Mouse (Mus musculus): Measurements from ENCODE around the gene Plb1. TPM values are rescaled to one million over a fixed set of nuclear protein-coding genes. Genes with fewer than 3 reads are reported as not detected.

Gene Plb1
- total RNA-seq, 1 experiment, result 3.8 TPM

GRCm38 (mm10) chr5:32291316-32291715 is 58.8 kb downstream of the Plb1 start:
- TF ChIP-seq ZNF384 (IDR thresholded peaks at IDR 0.05; ENCODE audit: low read depth, low read length), result no peak
- no peak for TF ChIP-seq HCFC1 (IDR thresholded peaks at IDR 0.05; ENCODE audit: borderline replicate concordance, insufficient read depth, low read length)
- no peak for TF ChIP-seq MAFK (IDR thresholded peaks at IDR 0.05; ENCODE audit: insufficient read depth, low read depth, low read length)
- no peak for TF ChIP-seq CHD2 (IDR thresholded peaks at IDR 0.05; ENCODE audit: low read depth, low read length)
- no peak for TF ChIP-seq ZC3H11A (IDR thresholded peaks at IDR 0.05; ENCODE audit: borderline replicate concordance, low read depth, low read length)
- H3K4me3 ChIP-seq (ENCODE audit: insufficient read depth in 1 of 2, low read depth in 1 of 2, low read length in 2 of 2, poor library complexity in 1 of 2, severe bottlenecking in 1 of 2), result no peak overlapping the region
- in situ Hi-C loops (cut with MboI; ENCODE audit: low sequenced_read_pairs in 2 of 2, unreplicated experiment in 2 of 2), result no loop called here

DNA sequence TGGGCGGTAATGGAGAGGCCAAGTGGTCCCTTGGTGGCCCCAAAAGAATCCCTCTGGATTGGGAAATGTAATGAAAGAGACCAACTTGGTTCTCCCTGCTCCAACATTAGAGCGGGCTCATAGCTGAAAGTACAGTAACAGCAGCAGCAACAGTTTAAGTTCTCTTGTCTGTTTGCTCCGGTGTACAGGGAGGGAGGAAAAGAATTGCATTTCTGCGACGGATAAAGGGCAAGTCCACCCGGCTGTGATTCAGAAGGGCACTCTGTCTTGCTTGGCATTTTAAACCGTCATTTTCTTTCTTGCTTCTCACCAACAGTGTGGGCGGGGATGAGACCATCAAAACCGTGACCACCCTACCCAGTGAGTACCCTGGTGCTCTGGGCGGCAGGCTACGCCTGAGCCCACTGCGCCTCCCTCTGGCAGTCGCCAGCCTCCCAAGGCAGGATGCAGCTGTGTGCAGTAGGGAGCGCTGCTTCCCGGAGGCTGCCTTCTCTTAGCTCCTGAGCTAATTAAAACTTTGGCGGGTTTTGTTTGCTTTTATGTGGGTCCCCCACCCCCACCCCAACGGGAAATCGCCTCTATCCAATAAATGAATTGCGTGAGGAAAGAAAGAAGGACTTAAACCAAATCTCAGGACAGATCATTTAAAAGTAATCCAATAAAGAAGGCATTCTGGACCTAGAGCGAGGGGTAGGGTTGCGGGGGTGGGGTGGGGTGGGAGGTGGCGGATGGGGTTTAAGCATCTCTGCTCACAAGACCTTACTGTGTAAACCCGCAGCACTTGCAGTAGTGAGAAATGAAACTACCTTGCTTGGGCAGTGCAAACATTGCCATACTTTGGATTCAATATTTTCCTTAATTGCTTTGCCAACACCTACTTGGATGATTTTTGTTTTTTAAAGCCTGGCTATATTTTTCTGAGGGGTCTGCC is 70.7 kb downstream of the Plb1 start:
- no peak for TF ChIP-seq HCFC1 (IDR thresholded peaks at IDR 0.05; ENCODE audit: borderline replicate concordance, insufficient read depth, low read length)
- TF ChIP-seq ZC3H11A (IDR thresholded peaks at IDR 0.05; ENCODE audit: borderline replicate concordance, low read depth, low read length), result peak; percentile 54; the same call in 1 of the 2 replicates
- peak; percentile 38 for DNase-seq (ENCODE audit: low read depth, low spot score)
- no peaks in the 10 kb centered on the region for H3K36me3 ChIP-seq (ENCODE audit: control insufficient read depth, insufficient read depth, low read length, poor library complexity, severe bottlenecking)
- 0 out of 4 replicates have a peak, but pooled peaks cover 0 to 4% of the 10 kb centered on the region in 2 experiments for H3K4me1 ChIP-seq (ENCODE audit: control insufficient read depth in 2 of 2, insufficient read depth in 2 of 2, low read length in 2 of 2, poor library complexity in 1 of 2)
- no peak overlapping the region for H3K27ac ChIP-seq (ENCODE audit: insufficient read depth, low read depth, low read length, poor library complexity, severe bottlenecking)
- H3K9me3 ChIP-seq (ENCODE audit: control insufficient read depth, insufficient read depth, low read depth, low read length), result no peaks in the 10 kb centered on the region
- in situ Hi-C loops (cut with MboI; ENCODE audit: low sequenced_read_pairs in 2 of 2, unreplicated experiment in 2 of 2), result no loop called here
- no peak overlapping the region for H3K9ac ChIP-seq (ENCODE audit: insufficient read depth, low read depth, low read length, poor library complexity, severe bottlenecking)
- peak overlapping the region in 1 of 2 experiments; percentile 46; a peak in 2 of 4 replicates for H3K4me3 ChIP-seq (ENCODE audit: insufficient read depth in 1 of 2, low read depth in 1 of 2, low read length in 2 of 2, poor library complexity in 1 of 2, severe bottlenecking in 1 of 2)

More at GRCm38 (mm10) chr5:32291316-32291715, 58.8 kb downstream of the Plb1 start:
- Histone ChIP-seq H3K36me3 (ENCODE audit: control insufficient read depth, insufficient read depth, low read length, poor library complexity, severe bottlenecking) (no peaks in the 10 kb centered on the region), H3K27ac (ENCODE audit: insufficient read depth, low read depth, low read length, poor library complexity, severe bottlenecking) (no peak overlapping the region), H3K4me1 (ENCODE audit: control insufficient read depth in 2 of 2, insufficient read depth in 2 of 2, low read length in 2 of 2, poor library complexity in 1 of 2) (no peaks in the 10 kb centered on the region), H3K9ac (ENCODE audit: insufficient read depth, low read depth, low read length, poor library complexity, severe bottlenecking) (no peak overlapping the region), H3K9me3 (ENCODE audit: control insufficient read depth, insufficient read depth, low read depth, low read length) (no peaks in the 10 kb centered on the region)
- DNase-seq (ENCODE audit: low read depth, low spot score), result no peak

DNA sequence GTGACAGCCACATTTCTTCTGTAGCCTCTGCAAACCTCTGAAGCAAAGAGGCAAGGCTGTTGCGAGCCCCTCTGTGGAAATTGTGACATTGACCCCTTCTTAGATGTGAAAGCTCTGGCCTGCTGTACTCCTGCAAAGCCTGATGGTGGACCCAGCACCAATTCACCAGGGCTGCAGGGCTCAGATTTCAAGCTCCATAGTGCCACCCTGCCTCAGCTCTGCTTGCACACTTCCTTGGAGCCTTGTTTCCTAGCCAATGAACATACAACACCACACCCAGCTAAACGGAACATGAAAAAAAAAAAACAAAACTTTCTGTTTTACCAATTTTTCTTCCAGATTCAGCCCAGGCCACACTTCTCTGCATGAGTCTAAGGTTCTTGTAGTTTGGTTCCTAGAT is 74.6 kb downstream of the Plb1 start:
- no peak overlapping the region for H3K9ac ChIP-seq (ENCODE audit: insufficient read depth, low read depth, low read length, poor library complexity, severe bottlenecking)
- in situ Hi-C loops (cut with MboI; ENCODE audit: low sequenced_read_pairs in 2 of 2, unreplicated experiment in 2 of 2), result no loop called here
- no peak for DNase-seq (ENCODE audit: low read depth, low spot score)
- no peaks in the 10 kb centered on the region for H3K36me3 ChIP-seq (ENCODE audit: control insufficient read depth, insufficient read depth, low read length, poor library complexity, severe bottlenecking)
- H3K4me3 ChIP-seq (ENCODE audit: insufficient read depth in 1 of 2, low read depth in 1 of 2, low read length in 2 of 2, poor library complexity in 1 of 2, severe bottlenecking in 1 of 2), result no peak overlapping the region
- H3K27ac ChIP-seq (ENCODE audit: insufficient read depth, low read depth, low read length, poor library complexity, severe bottlenecking), result no peak overlapping the region
- H3K4me1 ChIP-seq (ENCODE audit: control insufficient read depth in 2 of 2, insufficient read depth in 2 of 2, low read length in 2 of 2, poor library complexity in 1 of 2), result 0 out of 4 replicates have a peak, but pooled peaks cover 0 to 4% of the 10 kb centered on the region in 2 experiments
- H3K9me3 ChIP-seq (ENCODE audit: control insufficient read depth, insufficient read depth, low read depth, low read length), result no peaks in the 10 kb centered on the region
- TF ChIP-seq HCFC1 (IDR thresholded peaks at IDR 0.05; ENCODE audit: borderline replicate concordance, insufficient read depth, low read length) (no peak), MAFK (IDR thresholded peaks at IDR 0.05; ENCODE audit: insufficient read depth, low read depth, low read length) (no peak), ZC3H11A (IDR thresholded peaks at IDR 0.05; ENCODE audit: borderline replicate concordance, low read depth, low read length) (no peak), CHD2 (IDR thresholded peaks at IDR 0.05; ENCODE audit: low read depth, low read length) (no peak), ZNF384 (IDR thresholded peaks at IDR 0.05; ENCODE audit: low read depth, low read length) (no peak)

GRCm38 (mm10) chr5:32308647-32309046 is 76.1 kb downstream of the Plb1 start:
- DNase-seq (ENCODE audit: low read depth, low spot score), result no peak
- no peaks in the 10 kb centered on the region for H3K4me1 ChIP-seq (ENCODE audit: control insufficient read depth in 2 of 2, insufficient read depth in 2 of 2, low read length in 2 of 2, poor library complexity in 1 of 2)
- no peak overlapping the region for H3K4me3 ChIP-seq (ENCODE audit: insufficient read depth in 1 of 2, low read depth in 1 of 2, low read length in 2 of 2, poor library complexity in 1 of 2, severe bottlenecking in 1 of 2)
- in situ Hi-C loops (cut with MboI; ENCODE audit: low sequenced_read_pairs in 2 of 2, unreplicated experiment in 2 of 2), result no loop called here
- no peak overlapping the region for H3K9ac ChIP-seq (ENCODE audit: insufficient read depth, low read depth, low read length, poor library complexity, severe bottlenecking)
- no peak for TF ChIP-seq ZC3H11A (IDR thresholded peaks at IDR 0.05; ENCODE audit: borderline replicate concordance, low read depth, low read length)
- no peak for TF ChIP-seq CHD2 (IDR thresholded peaks at IDR 0.05; ENCODE audit: low read depth, low read length)
- no peaks in the 10 kb centered on the region for H3K9me3 ChIP-seq (ENCODE audit: control insufficient read depth, insufficient read depth, low read depth, low read length)
- H3K36me3 ChIP-seq (ENCODE audit: control insufficient read depth, insufficient read depth, low read length, poor library complexity, severe bottlenecking), result no peaks in the 10 kb centered on the region
- no peak overlapping the region for H3K27ac ChIP-seq (ENCODE audit: insufficient read depth, low read depth, low read length, poor library complexity, severe bottlenecking)

All from ES-E14 (cell line).